Comparison of ENCODE assay signal across 1 mouse cellular context in genomic region chr9:106821618-106822380, GRCm38 (mm10).
TF ChIP-seq lines count a peak whose summit lies in the region.

Gene Dcaf1, plus strand, starts transcription at chr9:106821874.

TF ChIP-seq in CH12.LX, 34 proteins besides CTCF, POLR2A, EP300 and RAD21 (continued from another document):
- peak; percentile 45 for TF ChIP-seq TCF12 (IDR thresholded peaks at IDR 0.05; ENCODE audit: low read depth, low read length)
- TF ChIP-seq ZNF384 (IDR thresholded peaks at IDR 0.05; ENCODE audit: low read depth, low read length): no peak; the same call in 1 of the 2 replicates
- peak; percentile 82 for TF ChIP-seq MXI1 (IDR thresholded peaks at IDR 0.05; ENCODE audit: low read depth, low read length)
- no peak for TF ChIP-seq JUN (IDR thresholded peaks at IDR 0.05; ENCODE audit: insufficient read depth, low read depth, low read length)
- no peak for TF ChIP-seq USF2 (conservative IDR thresholded peaks at IDR 0.05; ENCODE audit: low read depth, low read length)
- TF ChIP-seq BHLHE40 (IDR thresholded peaks at IDR 0.05; ENCODE audit: low read depth, low read length): no peak
- peak; percentile 76; the same call in 1 of the 2 replicates for TF ChIP-seq SIN3A (IDR thresholded peaks at IDR 0.05; ENCODE audit: low read length)
- no peak for TF ChIP-seq ETS1 (conservative IDR thresholded peaks at IDR 0.05; ENCODE audit: low read depth, low read length)
- peak; percentile 42; the same call in 1 of the 2 replicates for TF ChIP-seq NELFE (IDR thresholded peaks at IDR 0.05; ENCODE audit: low read depth, low read length)
- peak; percentile 60; the same call in 1 of the 2 replicates for TF ChIP-seq GABPA (IDR thresholded peaks at IDR 0.05; ENCODE audit: insufficient replicate concordance, low read depth, low read length)
- no peak for TF ChIP-seq MYC (IDR thresholded peaks at IDR 0.05; ENCODE audit: low read depth, low read length)
